Mouse (Mus musculus): ENCODE measurements around the gene Adamts16. TPM values are rescaled to one million over a fixed set of nuclear protein-coding genes. Genes with fewer than 3 reads are reported as not detected.
"Not testable (repeated sequence)": the region's sequence is repeated elsewhere in the genome, so short reads cannot be mapped to it uniquely, and the experiment has no call there.

Adamts16 gene
- total RNA-seq (2021), result under 1 TPM; 0.55 to 0.60 TPM

DNA sequence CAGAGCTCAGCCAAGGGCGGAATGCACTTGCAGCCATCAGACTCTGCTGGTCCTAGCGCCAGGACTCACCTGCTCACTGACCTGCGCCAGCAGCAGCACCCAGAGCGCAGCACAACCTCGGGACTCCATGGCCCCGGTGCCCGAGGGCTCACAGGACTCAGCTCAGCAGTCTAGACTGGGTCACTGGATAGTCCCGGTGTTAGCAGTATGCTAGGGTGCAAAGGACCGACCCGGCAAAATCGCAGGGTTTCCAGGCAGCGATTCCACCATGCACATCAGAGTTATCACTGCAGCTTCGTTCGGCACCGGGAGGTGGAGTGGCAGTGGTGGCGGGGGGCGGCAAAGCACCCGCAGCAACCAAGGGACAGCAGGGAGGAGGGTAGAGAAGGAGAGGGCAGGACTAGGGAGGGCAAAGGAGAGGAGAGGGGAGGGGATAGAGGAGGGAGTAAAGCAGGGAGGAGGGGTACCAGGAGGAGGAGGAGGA lies at the start of gene Adamts16:
Gene Adamts16 (minus strand): TSS at position 391 of the 484 bp plus-strand sequence.
- DNase-seq, result no peak
- intact Hi-C loops (cut with DNase I), result loop anchor here (2.0 to 5.0 kb wide), 3 partner anchors 74 to 231 kb away; no protein-coding TSS in a partner anchor

- DNase-seq, result peak; percentile 15 to 23
- intact Hi-C loops (cut with DNase I), result no loop called here
These were observed 45.5 kb upstream of the Adamts16 start for GRCm38 (mm10) chr13:70887136-70887535.

- intact Hi-C loops (cut with DNase I), result no loop called here
- DNase-seq, result peak; percentile 16
These were observed 43.4 kb upstream of the Adamts16 start for GRCm38 (mm10) chr13:70885006-70885405.

- intact Hi-C loops (cut with DNase I), result loop anchor here (5.0 kb wide), 1 partner anchor 242 kb away; no protein-coding TSS in a partner anchor
- peak; percentile 79 to 82 for DNase-seq
These were observed 42.6 kb upstream of the Adamts16 start for GRCm38 (mm10) chr13:70883891-70884890.

- DNase-seq, result not testable (repeated sequence)
These were observed 38.4 kb upstream of the Adamts16 start for GRCm38 (mm10) chr13:70879971-70880370.

DNA sequence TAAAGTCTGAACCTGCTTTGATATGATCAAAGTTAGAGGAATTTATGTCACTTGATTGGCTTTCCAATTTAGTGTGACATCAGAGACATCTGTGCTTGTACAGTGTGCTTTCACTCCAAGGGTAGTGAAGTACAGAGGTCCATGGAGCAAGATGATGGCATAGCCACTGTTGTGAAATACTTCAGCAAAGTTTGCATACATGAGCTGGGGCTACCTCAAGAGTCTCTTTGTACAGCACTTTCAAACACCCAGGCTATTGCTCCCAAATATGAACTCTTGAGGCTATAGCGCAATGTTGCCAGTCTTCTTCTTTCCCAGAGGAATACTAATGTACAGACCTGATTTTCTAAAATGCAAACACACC lies 35.9 kb upstream of the Adamts16 start:
- intact Hi-C loops (cut with DNase I), result no loop called here
- no peak for DNase-seq

More at GRCm38 (mm10) chr13:70879971-70880370, 38.4 kb upstream of the Adamts16 start:
- intact Hi-C loops (cut with DNase I), result loop anchor here (5.0 kb wide), 1 partner anchor 238 kb away; no protein-coding TSS in a partner anchor

- intact Hi-C loops (cut with DNase I), result no loop called here
- no peak for DNase-seq
These were observed 35.3 kb upstream of the Adamts16 start for GRCm38 (mm10) chr13:70876648-70877549.

DNA sequence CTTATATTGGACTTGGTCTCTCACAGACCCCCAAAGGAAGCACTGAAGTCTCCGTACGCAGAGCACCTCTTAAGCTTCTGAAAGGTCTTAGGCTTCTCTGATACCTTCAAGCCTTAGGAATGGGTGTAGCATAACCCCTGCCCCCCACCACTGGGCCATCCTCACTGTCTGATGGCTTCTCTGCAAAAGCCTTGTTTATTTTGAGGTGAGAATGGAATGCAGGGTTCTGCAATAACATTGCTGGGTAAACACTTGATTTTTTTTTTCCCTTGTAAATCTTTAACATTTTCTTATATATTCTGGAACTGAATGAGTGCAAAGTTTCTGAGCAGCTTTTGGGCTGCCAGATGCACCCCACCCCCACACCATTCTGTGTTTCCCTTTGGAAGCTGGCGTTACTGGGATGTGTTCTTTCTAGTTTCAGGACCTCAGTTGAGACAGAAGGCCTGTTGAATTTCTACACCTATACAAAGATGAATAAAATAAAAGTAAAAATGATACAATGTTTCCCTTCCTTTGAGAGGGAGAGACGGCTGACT lies 33.9 kb upstream of the Adamts16 start:
- DNase-seq, result no peak
- intact Hi-C loops (cut with DNase I), result no loop called here

GRCm38 (mm10) chr13:70874741-70875140 lies 33.1 kb upstream of the Adamts16 start:
- intact Hi-C loops (cut with DNase I), result no loop called here

DNA sequence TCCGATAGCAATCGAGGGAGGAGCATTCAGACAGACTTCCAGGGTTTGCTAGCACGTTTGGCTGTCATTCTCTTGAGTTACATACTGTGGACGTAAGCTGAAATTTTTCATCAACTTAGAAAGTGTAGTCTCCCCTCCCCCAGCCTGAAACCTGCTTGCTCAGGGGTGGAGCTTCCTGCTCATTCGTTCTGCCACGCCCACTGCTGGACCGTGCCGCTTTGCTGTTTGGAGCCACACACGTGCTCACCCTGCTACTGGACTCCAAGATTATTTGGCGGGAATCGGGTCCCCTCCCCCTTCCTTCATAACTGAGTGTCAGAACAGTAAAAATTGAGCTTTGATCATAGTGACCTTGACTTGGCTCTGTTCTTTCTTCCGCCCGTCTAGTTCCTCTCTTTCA lies 32.2 kb upstream of the Adamts16 start:
- DNase-seq; intact Hi-C loops (cut with DNase I): not testable (repeated sequence)

More at GRCm38 (mm10) chr13:70874741-70875140, 33.1 kb upstream of the Adamts16 start:
- DNase-seq, result no peak

GRCm38 (mm10) chr13:70871049-70871448 lies 29.4 kb upstream of the Adamts16 start:
- no peak for DNase-seq
- intact Hi-C loops (cut with DNase I), result no loop called here

- DNase-seq, result no peak
- intact Hi-C loops (cut with DNase I), result no loop called here
These were observed 25.5 kb upstream of the Adamts16 start for GRCm38 (mm10) chr13:70866971-70867625.

- intact Hi-C loops (cut with DNase I), result no loop called here
- DNase-seq, result no peak
These were observed 24.3 kb upstream of the Adamts16 start for GRCm38 (mm10) chr13:70865867-70866266.

- peak in 1 of 2 experiments; percentile 14 for DNase-seq
- intact Hi-C loops (cut with DNase I), result no loop called here
These were observed 20.7 kb upstream of the Adamts16 start for GRCm38 (mm10) chr13:70862162-70862908.

DNA sequence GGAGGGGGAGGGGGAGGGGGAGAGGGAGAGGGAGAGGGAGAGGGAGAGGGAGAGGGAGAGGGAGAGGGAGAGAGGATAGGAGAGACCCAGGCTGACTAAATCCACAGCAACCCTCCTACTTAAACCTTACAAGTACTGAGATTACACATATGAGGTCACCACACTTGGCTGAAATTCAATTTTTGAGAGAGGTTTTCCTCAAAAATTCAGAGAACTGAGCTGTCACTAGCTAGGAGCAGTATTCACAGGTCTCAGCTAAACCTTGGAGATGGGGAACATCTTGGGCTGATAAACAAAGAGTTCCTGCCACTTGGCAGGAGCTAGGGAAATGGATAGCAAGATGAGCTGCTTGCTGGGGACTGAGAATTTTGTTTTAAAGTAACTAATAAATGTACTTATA lies 12.0 kb upstream of the Adamts16 start:
- intact Hi-C loops (cut with DNase I), result no loop called here
- no peak for DNase-seq

- intact Hi-C loops (cut with DNase I), result no loop called here
- no peak for DNase-seq
These were observed 5.3 kb upstream of the Adamts16 start for GRCm38 (mm10) chr13:70846933-70847332.

GRCm38 (mm10) chr13:70845526-70845925 lies 3.9 kb upstream of the Adamts16 start:
- intact Hi-C loops (cut with DNase I), result no loop called here
- no peak for DNase-seq

DNA sequence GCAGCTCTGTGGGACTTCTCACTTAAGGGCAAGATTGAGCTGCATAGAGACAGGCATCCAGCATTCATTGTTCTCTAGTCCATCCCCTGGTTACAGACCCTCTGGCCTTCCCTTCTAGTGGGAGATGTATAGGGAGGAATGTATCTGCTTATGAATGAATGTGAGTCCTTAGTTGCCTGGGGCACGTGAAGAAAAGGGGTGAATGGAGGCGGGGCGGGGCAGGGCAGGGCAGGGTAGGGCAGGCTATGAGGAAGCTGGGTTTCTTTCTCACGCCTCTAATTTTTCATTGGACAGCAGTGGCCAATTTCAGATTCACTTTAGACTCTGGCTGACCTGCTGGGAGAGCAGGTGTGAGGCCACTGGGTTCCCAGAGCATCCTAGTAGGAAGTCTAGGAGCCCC lies 515 bp upstream of the Adamts16 start:
- intact Hi-C loops (cut with DNase I), result loop anchor here (5.0 kb wide), 1 partner anchor 75 kb away; no protein-coding TSS in a partner anchor
- no peak for DNase-seq

DNA sequence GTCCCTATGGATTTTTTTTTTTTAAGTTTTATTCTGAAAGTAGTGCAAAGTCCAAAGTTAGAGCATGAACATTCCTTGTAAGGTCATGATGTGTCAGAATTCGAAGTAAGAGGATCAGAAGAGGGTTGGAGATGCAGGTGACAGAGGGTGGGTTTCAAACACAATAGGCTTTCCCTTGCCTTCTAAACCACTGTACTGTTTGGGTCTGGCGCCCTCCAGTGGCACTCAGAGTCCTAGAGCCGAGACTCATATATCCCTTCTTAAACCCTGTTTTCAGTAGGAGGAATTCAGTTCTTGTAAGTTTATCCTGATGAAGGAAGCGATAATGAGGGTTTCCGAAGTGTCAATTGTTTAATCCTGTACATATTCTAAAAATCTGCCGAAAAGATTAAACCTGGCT lies 1.4 kb downstream of the Adamts16 start:
- intact Hi-C loops (cut with DNase I), result loop anchor here (1.0 to 5.0 kb wide), 4 partner anchors 73 to 229 kb away; no protein-coding TSS in a partner anchor
- peak; percentile 68 to 84 for DNase-seq

Measured in heart, postnatal 10 days (tissue).